26 mouse cellular contexts compared by ENCODE assay signal in genomic region chr1:60572699-60573098, GRCm38 (mm10). TPM values are rescaled to one million over a fixed set of nuclear protein-coding genes. Genes with fewer than 3 reads are reported as not detected.
DNase-seq lines count a peak whose midpoint lies in the region; ATAC-seq and TF ChIP-seq lines count a peak whose summit lies in the region.
"Had no signal": no experiment of that assay in that cellular context is flagged by ENCODE, and none has a peak within 500 bp of the region (broad histone marks: within the 10 kb centered on the region; RNA-seq: fewer than 3 reads in every experiment).

No protein-coding gene starts in this region.

- H3K9ac ChIP-seq in midbrain, embryonic 11.5 days (ENCODE audit: low read length): no peak overlapping the region
- H3K9ac ChIP-seq in midbrain, embryonic 16.5 days (ENCODE audit: low read depth, low read length): no peak overlapping the region
- no peak overlapping the region for H3K9ac ChIP-seq in forebrain, embryonic 13.5 days
- no peak overlapping the region for H3K9ac ChIP-seq in intestine, postnatal 0 days (ENCODE audit: low read depth, low read length)
- H3K9ac ChIP-seq: hindbrain, embryonic 13.5 days; liver, embryonic 12.5 days; liver, postnatal 0 days; midbrain, embryonic 12.5 days had no signal

- no peaks in the 10 kb centered on the region for H3K79me3 ChIP-seq in C2C12 (ENCODE audit: low read depth)

- ATAC-seq in midbrain, embryonic 11.5 days (ENCODE audit: low FRiP score): no peak
- ATAC-seq in midbrain, embryonic 16.5 days: no peak
- ATAC-seq in forebrain, embryonic 13.5 days: no peak
- no peak for ATAC-seq in intestine, postnatal 0 days
- ATAC-seq: forebrain, embryonic 14.5 days; liver, embryonic 12.5 days; liver, postnatal 0 days had no signal

- no peaks in the 10 kb centered on the region for H3K79me2 ChIP-seq in C2C12 (ENCODE audit: control insufficient read depth, insufficient read depth)

- H3K4me1 ChIP-seq in midbrain, embryonic 11.5 days (ENCODE audit: control insufficient read depth, insufficient read depth, low read length): no peaks in the 10 kb centered on the region
- H3K4me1 ChIP-seq in midbrain, embryonic 16.5 days (ENCODE audit: control insufficient read depth, insufficient read depth, low read length): no peaks in the 10 kb centered on the region
- H3K4me1 ChIP-seq in forebrain, embryonic 13.5 days: no peaks in the 10 kb centered on the region
- H3K4me1 ChIP-seq in intestine, postnatal 0 days (replicated peaks; ENCODE audit: control insufficient read depth, insufficient read depth, low read length): 0 out of 2 replicates have a peak, but pooled peaks cover 4% of the 10 kb centered on the region
- H3K4me1 ChIP-seq: hindbrain, embryonic 13.5 days; midbrain, embryonic 12.5 days had no signal

- H3K27me3 ChIP-seq in midbrain, embryonic 11.5 days (ENCODE audit: control insufficient read depth, insufficient read depth, low read length): no peaks in the 10 kb centered on the region
- H3K27me3 ChIP-seq in midbrain, embryonic 16.5 days (ENCODE audit: control insufficient read depth, insufficient read depth, low read depth, low read length): no peaks in the 10 kb centered on the region
- no peaks in the 10 kb centered on the region for H3K27me3 ChIP-seq in C2C12 (ENCODE audit: control insufficient read depth, insufficient read depth, insufficient read length)
- no peaks in the 10 kb centered on the region for H3K27me3 ChIP-seq in forebrain, embryonic 13.5 days
- no peaks in the 10 kb centered on the region for H3K27me3 ChIP-seq in intestine, postnatal 0 days (replicated peaks; ENCODE audit: control insufficient read depth, insufficient read depth, low read length)
- H3K27me3 ChIP-seq: hindbrain, embryonic 13.5 days had no signal

- no peak overlapping the region for H3K4me3 ChIP-seq in midbrain, embryonic 11.5 days (ENCODE audit: low read depth, low read length)
- no peak overlapping the region for H3K4me3 ChIP-seq in midbrain, embryonic 16.5 days (ENCODE audit: low read depth, low read length)
- H3K4me3 ChIP-seq in C2C12 (ENCODE audit: insufficient read depth, poor library complexity, severe bottlenecking): no peak overlapping the region
- no peak overlapping the region for H3K4me3 ChIP-seq in forebrain, embryonic 13.5 days
- no peak overlapping the region for H3K4me3 ChIP-seq in intestine, postnatal 0 days (ENCODE audit: low read depth, low read length)
- H3K4me3 ChIP-seq: hindbrain, embryonic 13.5 days; liver, embryonic 12.5 days; midbrain, embryonic 12.5 days had no signal

- H3K9me3 ChIP-seq in midbrain, embryonic 11.5 days (ENCODE audit: control insufficient read depth, low read length): no peaks in the 10 kb centered on the region
- H3K9me3 ChIP-seq in midbrain, embryonic 16.5 days (replicated peaks; ENCODE audit: control insufficient read depth, low read length, poor library complexity, severe bottlenecking): no peaks in the 10 kb centered on the region
- H3K9me3 ChIP-seq in forebrain, embryonic 13.5 days (replicated peaks): no peaks in the 10 kb centered on the region
- H3K9me3 ChIP-seq in intestine, postnatal 0 days (ENCODE audit: control insufficient read depth): no peaks in the 10 kb centered on the region
- H3K9me3 ChIP-seq: G1E; hindbrain, embryonic 13.5 days; liver, embryonic 12.5 days; midbrain, embryonic 12.5 days had no signal

- H3K27ac ChIP-seq in midbrain, embryonic 11.5 days (ENCODE audit: low read depth, low read length): no peak overlapping the region
- no peak overlapping the region for H3K27ac ChIP-seq in midbrain, embryonic 16.5 days (ENCODE audit: low read length)
- H3K27ac ChIP-seq in forebrain, embryonic 13.5 days: no peak overlapping the region
- H3K27ac ChIP-seq in intestine, postnatal 0 days (ENCODE audit: low read depth, low read length): no peak overlapping the region
- H3K27ac ChIP-seq: hindbrain, embryonic 13.5 days; liver, embryonic 12.5 days; midbrain, embryonic 12.5 days; stomach, postnatal 0 days had no signal

- no peaks in the 10 kb centered on the region for H3K36me3 ChIP-seq in midbrain, embryonic 11.5 days (ENCODE audit: control insufficient read depth, insufficient read depth, low read length)
- H3K36me3 ChIP-seq in midbrain, embryonic 16.5 days (ENCODE audit: control insufficient read depth, insufficient read depth, low read length): no peaks in the 10 kb centered on the region
- no peaks in the 10 kb centered on the region for H3K36me3 ChIP-seq in C2C12 (ENCODE audit: control insufficient read depth, insufficient read depth)
- no peaks in the 10 kb centered on the region for H3K36me3 ChIP-seq in forebrain, embryonic 13.5 days (ENCODE audit: poor library complexity, severe bottlenecking)
- no peaks in the 10 kb centered on the region for H3K36me3 ChIP-seq in intestine, postnatal 0 days (ENCODE audit: control insufficient read depth, insufficient read depth)
- H3K36me3 ChIP-seq: G1E; hindbrain, embryonic 13.5 days; liver, embryonic 12.5 days; midbrain, embryonic 12.5 days had no signal

- WGBS in midbrain, embryonic 11.5 days: 79% methylated on average over 3 of the region's 3 CpGs
- WGBS in midbrain, embryonic 16.5 days: 74% methylated on average over 3 of the region's 3 CpGs
- WGBS in forebrain, embryonic 13.5 days: 82% methylated on average over 3 of the region's 3 CpGs
- WGBS in intestine, postnatal 0 days: 53% methylated on average over 3 of the region's 3 CpGs

- H3K4me2 ChIP-seq in midbrain, embryonic 11.5 days: no peak overlapping the region
- no peak overlapping the region for H3K4me2 ChIP-seq in midbrain, embryonic 16.5 days (ENCODE audit: low read length)
- H3K4me2 ChIP-seq in forebrain, embryonic 13.5 days: no peak overlapping the region
- no peak overlapping the region for H3K4me2 ChIP-seq in intestine, postnatal 0 days (replicated peaks; ENCODE audit: low read depth)
- H3K4me2 ChIP-seq: heart, embryonic 11.5 days; hindbrain, embryonic 13.5 days; liver, embryonic 12.5 days; midbrain, embryonic 12.5 days had no signal

- no peak overlapping the region for H3ac ChIP-seq in C2C12 (ENCODE audit: control insufficient read depth, insufficient read length, low read depth)

- peak; percentile 17 for DNase-seq in midbrain, embryonic 11.5 days (ENCODE audit: low spot score, missing footprints)
- peak; percentile 72 for DNase-seq in adrenal gland, adult 2 months
- peak; percentile 53 to 65 for DNase-seq in adrenal gland, postnatal 36 days
- DNase-seq: cerebellum, adult 2 months; cerebellum, postnatal 14 days; gastrocnemius, postnatal 25 days; heart, postnatal 4 days; kidney, adult 2 months; layer of hippocampus, postnatal 36 days; left cerebral cortex, postnatal 4 days; liver, postnatal 0 days; right cerebral cortex, postnatal 25 days; spleen, adult 18-20 months; thymus, adult 18-20 months; thymus, postnatal 25 days had no signal

- TF ChIP-seq CTCF in C2C12 (IDR thresholded peaks at IDR 0.05; ENCODE audit: control insufficient read depth, insufficient read depth, insufficient read length): no peak
- TF ChIP-seq CTCF in intestine, postnatal 0 days (IDR thresholded peaks at IDR 0.05; ENCODE audit: low read depth): no peak

TF ChIP-seq in C2C12, 6 proteins besides CTCF, POLR2A, EP300 and RAD21:
- no peak for TF ChIP-seq FOSL1 (IDR thresholded peaks at IDR 0.05; ENCODE audit: insufficient read depth, low read length, poor library complexity, severe bottlenecking)
- TF ChIP-seq MYOD1 (IDR thresholded peaks at IDR 0.05; ENCODE audit: control insufficient read depth, insufficient read length, low read depth): peak; percentile 99

RNA-seq across cellular contexts. Expression of gene Raph1, which starts 5.8 kb away (rescaled TPM):
- 22.6 and 22.7 TPM in 2 replicates for polyA plus RNA-seq in midbrain, embryonic 11.5 days (2014; fragmentation: Nextera tagmentation; extraction: Ambion mirVana)
- 20.7 and 23.6 TPM in 2 replicates for polyA plus RNA-seq in midbrain, embryonic 16.5 days (2015; fragmentation: Nextera tagmentation; extraction: Ambion mirVana)
- polyA plus RNA-seq in C2C12 (2012; fragmentation: generic; extraction: Trizol): 9.5 TPM
- total RNA-seq in adrenal gland, adult 2 months (2021): 100 to 1,000 TPM; 123 to 150 TPM
- 7.0 and 7.5 TPM in 2 replicates for polyA plus RNA-seq in adrenal gland, adult 2 months (2012; rRNA removed)
- total RNA-seq in adrenal gland, postnatal 36 days (2021): 100 to 1,000 TPM; 104 to 457 TPM
- 20.7 and 22.7 TPM in 2 replicates for polyA plus RNA-seq in forebrain, embryonic 13.5 days (2015; fragmentation: Nextera tagmentation; extraction: Ambion mirVana)
- 17.0 and 17.9 TPM in 2 replicates for polyA plus RNA-seq in intestine, postnatal 0 days (2015; fragmentation: Nextera tagmentation; extraction: Ambion mirVana)
- polyA plus RNA-seq: G1E had no signal

Comparison
In these comparisons a context has a peak if more than half of its experiments do, and no peak if none do; other contexts are left out.
1. DNase-seq: peak in every context shown above with its lines; median percentile 72 in adrenal gland, adult 2 months; 59 in adrenal gland, postnatal 36 days; 17 in midbrain, embryonic 11.5 days.